Mouse (Mus musculus) layer of hippocampus, adult 8-10 months (tissue): ENCODE measurements around the gene Zfp653. TPM values are rescaled to one million over a fixed set of nuclear protein-coding genes. Genes with fewer than 3 reads are reported as not detected.
A peak's percentile ranks its signal among the peaks of the same experiment; 100 is the strongest.

ENCODE experiments used
- DNase-seq, 2 experiments: peaks; one replicate each; pipeline ENCODE4 v3.0.0; 2022; ENCODE audit warnings: low spot score in 2 of 2
- total RNA-seq, 4 experiments: library from RNA; stranded (reverse); gene quantifications; 2 replicates each; pipeline ENCODE4 v1.2.4; 2022

Zfp653 gene
- total RNA-seq, 4 experiments from 2014 or later: 22.9 to 26.6 (median 23.9) TPM

DNA sequence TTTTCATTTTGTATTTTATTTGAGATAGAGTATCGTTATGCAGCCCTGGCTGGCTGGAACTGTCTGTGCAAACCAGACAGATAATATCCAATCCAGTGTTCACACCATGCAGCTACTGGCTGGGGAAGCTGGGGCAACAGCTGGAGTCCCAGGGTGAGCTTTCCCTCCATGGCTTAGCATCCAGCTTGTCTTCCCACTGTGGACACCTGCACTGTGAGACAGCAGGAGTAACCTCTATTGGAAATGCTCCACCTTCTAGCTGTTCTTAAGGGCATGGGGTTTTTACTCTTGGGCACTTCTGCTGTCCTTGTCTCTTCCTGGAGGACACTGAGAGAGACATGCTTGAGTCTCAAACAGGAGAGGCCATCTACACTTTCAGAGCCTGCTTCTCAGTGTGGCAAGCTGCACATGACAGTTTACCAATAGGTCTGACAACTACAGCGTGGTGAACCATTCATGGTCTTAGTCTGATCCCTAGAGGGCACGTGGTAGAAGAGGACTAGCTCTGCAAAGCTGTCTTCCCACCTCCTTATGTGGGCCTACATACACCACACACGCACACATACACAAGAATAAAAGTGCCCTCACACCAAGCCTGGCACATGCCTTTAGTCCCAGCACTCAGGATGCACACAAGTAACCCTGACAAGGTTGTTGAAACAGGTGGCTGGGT, 1.2 kb downstream of the Zfp653 start:
- no peak for DNase-seq

DNA sequence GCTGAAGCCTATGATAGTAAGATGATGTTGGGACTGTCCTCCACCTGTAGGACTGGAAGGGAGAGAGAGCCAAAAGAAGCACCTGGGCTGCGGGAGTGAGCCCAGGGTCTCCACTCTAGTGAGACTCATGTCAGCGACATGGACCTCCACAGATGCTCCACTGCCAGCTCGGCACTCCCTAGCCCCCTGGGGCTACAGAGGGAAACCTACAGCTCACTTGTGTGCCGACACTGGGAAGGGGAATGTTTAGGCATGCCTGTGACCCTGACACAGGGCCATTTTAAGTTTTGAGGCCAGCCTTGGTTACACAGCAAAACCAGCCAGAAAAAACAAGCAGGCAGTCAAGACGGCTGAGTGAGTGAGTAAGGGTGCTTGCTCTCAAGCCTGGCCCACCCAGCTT, 4.0 kb downstream of the Zfp653 start:
- no peak for DNase-seq

DNA sequence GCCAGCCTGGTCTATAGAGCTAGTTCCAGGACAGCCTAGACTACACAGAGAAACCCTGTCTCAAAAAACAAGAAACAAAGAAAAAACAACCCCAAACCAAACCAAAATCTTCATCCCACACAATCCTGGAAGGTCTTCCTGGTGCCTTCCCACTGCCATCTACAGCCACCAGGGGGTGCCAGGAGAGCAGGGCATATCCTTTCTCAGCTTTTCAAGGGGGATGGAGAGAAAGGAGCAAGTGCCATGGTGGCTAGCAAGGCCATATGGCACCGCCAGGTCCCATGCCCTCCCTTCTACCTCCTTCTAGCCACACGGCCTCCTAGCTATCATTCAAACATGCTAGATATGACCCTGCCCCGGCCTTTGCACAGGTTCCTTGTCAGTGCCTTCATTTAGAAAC, 4.7 kb downstream of the Zfp653 start:
- no peak for DNase-seq

DNA sequence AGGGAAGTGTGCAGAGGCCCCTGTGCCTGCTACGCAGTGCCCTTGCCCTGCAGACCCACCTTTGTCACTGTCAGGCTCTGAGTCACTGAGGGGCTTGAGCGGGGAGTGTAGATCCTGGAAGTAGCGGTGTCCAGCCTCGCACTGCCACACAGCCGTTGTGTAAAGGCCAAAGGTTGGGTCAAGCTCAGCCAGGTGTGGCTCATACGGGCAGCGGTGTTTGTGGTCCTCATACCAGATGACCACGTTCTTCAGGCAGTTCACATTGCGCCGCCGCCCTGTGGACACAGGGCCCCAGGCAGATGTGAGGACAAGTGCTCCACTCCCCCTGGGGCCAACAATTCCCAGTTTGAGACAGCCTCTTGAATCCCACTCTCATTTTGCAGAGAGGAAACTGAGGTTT, 5.5 kb downstream of the Zfp653 start:
- no peak for DNase-seq

DNA sequence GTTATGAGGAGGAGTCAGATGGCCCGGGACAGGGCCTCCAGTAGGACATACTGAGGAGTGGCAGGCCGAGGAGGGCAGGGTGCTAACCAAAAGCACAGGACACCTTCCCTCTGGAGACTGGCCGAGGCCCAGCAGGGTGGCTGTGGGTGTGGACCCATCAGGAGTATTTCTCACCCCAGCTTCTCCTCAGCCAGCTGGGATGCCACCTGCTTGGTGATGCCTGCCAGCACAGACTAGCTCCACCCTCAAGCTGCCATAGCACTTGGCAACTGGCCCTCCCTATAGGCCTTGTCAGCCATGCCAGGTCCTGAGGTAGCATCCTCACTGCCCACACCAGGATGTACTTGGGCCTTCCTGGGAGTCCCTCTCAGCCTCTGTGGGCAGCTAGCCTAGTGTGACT, 6.8 kb downstream of the Zfp653 start:
- peak in 1 of 2 experiments; percentile 55 for DNase-seq

DNA sequence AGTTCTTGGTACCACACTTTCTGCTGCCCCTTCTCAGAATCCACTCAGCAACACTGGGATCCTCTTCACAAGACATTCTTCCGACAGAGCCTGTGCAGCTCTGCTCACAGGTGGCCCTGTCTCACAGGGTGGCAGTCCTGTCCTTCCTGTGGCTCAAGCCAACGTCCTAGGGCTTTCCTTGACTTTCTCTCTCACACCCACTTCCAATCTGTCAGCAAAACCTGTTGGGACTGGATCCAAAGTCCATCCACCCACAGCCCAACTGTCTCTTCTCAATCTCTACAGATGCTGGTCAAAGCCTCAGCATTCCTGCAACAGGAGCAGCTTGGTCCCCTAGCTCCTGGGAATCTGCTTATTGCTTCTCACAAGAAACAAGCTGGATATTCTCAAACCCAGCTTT, 9.8 kb downstream of the Zfp653 start:
- DNase-seq: peak in 1 of 2 experiments; percentile 77

DNA sequence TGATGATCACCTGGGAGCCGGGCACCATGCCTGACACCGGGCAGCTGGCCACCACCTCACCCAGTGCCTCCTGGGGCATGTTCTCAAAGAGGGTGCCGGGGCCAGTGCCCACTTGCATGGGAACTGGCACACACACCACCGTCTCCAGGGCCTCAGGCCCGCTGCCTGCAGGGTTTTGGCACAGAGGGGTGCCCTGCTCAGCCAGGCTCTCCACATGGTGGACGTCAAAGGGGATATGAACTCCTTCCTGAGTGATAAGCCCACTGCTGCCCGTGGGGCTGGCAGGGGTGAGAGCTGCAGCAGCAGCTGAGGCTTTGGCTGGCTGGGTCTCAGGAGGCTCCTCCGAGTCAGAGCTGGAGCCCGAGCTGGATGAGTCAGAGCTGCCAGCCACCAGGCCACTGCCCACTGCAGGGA, 13.2 kb downstream of the Zfp653 start:
- no peak for DNase-seq

DNA sequence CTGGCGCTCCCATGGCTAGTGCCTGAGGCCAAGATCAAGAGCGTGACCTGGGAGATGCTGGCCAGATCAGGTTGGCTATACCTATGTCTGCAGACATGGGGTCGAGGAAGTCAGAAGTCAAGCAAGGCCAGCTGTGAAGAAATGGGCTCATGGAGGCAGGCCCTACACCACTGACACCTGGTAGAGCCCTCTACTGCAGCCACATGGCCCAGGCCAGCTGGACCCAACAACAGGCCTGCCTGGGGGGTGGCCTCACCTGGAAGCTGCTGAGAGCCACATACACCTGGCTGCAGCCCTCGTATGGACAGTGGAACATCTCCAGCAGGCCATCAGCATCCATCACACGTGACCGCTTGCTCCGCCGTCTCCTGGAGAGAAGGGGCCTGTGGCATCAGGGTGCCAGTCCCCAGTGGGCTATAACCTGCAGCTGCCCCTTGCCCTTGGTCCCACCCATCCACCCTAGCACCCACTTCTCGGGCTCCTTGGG, 14.1 kb downstream of the Zfp653 start:
- no peak for DNase-seq

DNA sequence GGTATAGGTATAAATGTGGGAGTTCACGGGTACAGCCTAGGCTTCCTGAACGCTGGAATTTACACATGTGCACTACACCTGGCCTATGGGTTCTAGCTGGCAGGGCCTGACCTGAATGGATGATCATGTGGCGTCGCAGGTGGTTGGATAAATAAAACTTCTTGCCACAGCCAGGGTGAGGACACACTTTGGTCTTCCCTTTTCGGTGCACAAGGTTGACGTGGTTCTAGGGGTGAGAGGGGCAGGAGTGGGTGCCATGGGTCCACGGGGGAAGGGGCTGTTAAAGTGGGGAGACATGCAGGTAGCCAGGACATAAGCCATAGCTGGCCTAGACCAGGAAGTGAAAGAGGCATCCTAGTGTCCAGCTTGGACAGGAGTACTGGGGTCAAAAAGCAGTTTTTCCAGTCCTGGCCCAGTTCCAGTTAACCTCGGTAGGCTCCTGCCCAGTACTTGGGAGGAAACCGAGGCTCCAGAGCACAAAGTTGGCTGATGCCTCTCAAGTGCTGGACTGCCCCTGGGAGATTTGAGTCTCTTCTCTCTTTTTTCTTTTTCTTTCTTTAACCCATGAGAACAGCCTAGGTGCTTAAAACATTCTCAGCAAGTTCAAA, 14.8 kb downstream of the Zfp653 start:
- no peak for DNase-seq

DNA sequence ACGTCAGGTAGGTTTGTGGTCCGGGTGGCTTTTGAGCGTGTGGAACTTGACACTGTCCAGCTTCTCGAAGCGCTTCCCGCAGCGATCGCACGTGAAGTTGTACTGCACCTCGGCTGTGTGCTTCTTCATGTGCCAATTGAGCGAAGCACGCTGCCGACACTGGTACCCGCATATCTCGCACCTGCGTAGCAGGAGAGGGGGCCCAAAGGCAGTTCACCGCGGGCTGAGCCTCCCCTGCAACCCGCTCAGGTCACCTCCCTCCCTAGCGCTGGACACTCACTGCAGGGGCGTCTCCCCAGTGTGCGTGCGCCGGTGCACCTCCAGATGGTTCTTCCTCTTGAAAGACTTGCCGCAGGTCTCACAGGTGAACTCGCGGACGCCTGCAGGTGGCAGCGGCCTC, 15.5 kb downstream of the Zfp653 start:
- DNase-seq: no peak

DNA sequence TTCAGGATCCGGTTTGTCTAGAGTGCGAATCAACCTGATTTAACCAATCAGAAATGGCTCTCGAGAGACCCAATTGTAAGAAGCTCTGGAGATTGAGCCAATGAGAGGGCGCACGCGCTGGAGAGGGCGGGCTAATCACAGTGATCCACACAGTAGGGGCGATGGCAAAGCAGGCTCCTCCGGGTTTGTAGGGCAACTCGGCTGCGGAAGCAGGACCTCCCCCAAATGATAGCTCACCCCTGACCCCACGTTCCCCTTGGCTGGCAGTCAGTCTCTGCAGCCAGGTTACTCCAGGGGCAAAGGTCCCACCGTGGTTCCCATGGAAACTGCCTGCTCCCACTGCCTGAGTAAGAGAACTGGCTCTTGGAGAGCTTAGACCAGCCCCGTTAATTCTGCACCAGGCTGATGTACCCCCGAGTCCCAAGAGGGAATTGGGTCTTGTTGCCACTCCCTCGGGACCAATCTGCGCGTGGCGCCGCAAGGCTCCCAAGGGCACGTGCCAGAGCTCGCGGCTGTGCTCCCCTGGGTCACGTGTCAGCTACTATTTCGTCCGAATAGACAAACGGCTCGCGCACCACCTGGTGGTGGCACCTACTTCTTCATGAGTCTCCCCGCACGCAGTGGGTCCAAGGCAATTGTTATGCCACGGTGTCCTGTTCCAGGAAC, 16.6 kb downstream of the Zfp653 start:
- peak; percentile 85 to 86 for DNase-seq

DNA sequence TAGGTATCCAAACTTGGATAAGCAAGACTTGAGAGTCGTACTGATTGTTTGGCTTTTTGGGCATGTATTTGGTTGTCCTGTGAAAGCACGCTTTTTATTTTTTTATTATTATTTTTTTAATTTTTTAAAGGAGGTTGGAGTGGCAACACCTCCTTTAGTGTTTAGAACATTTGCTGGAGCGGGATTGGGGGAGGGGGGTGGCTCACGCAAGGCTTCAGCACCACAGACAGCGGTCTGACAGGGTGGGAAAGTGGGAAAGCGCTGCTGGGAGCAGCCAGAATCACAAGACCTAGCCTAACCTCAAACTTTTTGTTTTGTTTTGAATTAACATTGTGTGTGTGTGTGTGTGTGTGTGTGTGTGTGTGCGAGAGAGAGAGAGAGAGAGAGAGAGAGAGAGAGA, 17.5 kb downstream of the Zfp653 start:
- DNase-seq: no peak

DNA sequence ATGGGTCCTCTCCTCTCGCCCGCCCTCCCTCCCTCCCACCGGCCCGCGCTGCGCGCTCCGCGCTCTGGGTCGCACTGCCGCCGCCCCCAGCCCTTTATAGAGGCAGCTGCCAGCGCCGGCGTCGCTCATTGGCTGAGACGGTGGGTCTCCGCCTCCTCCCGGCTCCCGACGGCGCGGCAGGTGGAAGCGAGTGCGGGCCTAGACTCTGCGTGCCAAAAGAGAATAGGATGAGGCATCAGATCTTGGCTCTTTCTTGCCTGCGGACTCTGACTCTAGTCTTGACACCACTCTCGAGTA, 19.3 kb downstream of the Zfp653 start, which contains the start of gene Elavl3:
Gene Elavl3, minus strand, starts transcription at position 66 of the 297 bp plus-strand sequence.
- DNase-seq: peak; percentile 77 to 78

DNA sequence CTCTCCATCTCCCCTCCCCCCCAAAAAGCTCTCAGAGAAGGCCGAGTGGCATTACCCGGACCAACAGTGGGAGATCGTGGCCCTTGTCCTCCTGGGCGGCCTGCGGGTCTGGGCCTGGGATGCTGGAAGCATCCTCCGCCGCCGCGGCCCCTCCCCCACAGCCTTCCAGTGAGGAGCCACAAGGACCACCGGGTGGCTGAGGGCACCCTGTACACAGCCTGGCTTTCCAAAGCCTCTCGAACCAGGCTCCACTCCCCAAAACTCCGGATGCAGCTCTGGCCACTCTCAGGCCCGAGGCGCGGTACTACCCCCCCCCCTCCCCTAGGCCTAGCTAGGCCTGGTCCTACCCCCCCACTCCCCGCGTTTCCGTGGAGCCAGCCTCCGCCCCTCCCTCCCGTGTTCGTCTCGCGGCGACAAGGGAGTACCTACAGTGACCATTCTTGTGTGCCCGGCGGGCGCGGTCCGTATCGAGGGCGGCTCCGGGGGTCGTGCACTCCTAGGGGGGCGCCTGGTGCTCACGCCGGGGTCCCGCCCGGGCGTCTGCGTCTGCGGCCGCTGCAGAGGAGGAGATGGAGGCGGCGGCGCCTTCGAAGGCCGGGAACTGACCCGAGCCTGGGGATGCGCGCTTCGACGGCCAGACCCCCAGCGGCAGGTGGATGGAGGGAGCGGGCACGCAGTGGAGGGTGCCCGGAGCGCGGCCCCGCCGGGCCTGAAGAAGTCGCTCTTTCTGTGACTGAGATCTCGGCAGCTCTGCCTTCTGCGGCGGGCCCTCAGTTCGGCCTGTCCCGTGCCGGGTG, 19.8 kb downstream of the Zfp653 start:
- DNase-seq: no peak

DNA sequence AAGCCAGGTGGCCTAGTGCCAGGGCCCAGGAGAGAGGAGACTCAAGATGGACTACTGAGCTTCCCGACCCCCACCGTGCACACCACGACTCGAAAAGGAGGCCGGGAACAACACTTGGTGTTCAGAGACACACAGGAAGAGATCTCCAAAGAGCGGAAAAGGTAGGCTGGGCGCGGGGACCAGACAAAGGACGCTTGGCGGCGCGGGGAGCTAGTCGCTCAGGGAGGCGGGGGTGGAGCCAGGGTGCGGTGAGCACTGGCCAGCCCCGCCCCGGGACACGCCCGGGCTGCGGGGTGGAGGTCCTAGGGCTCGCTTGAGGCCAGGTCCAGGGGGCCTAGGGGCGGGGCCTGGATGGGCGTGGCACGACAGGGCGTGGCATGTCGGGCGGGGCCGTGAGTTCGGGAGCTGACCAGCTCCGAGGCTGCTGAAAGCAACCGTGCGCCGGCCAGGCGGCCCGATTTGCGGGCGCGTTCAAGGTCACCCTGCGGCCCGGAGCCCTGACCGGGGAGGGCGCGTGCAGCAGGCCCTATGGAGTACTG, 20.8 kb downstream of the Zfp653 start:
- DNase-seq: peak in 1 of 2 experiments; percentile 59

DNA sequence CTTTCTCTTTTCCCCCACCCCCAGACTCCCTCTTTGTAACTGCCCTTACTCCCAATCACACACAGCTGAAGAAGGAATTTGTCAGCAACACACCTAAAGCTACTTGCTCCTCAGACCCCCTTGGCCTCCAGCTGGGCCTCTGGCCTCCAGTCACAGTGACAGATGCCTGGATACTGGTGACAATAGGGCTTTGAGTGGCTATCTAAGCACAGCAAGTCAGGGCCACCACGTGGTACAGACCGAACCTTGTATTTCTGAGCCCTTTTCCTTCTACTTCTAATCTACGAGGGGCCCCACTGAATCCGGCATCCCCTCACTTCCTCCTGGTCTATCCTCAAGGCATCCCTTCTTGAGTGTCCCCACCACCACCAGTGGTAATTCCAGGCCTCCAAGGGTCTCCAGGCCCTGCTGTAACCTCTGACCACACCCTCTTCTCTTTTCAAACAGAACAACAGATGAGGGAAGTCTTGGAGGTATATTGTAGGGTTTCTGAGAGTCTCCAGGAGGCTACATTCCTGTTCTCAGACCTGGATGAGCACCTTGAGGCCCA, 21.4 kb downstream of the Zfp653 start:
- no peak for DNase-seq

DNA sequence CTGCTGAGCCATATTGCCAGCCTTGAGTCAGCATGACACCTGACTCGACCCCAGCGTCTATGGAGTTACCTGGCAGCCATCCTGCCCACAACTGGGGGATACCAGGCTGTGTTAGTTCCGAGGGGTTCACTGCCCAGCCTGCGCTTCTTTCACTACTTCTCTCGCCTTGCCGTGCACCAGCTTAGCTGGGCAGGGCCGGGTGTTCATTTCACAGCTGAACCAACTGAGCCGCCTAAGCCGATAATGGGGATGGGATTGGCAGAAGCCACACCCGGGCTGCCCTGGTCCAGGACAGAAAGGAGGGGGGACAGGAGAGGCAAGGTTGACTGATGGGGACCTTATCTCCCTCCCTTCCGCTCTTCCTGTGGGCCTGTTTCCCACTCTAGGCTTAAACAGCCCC, 21.9 kb downstream of the Zfp653 start:
- DNase-seq: no peak

DNA sequence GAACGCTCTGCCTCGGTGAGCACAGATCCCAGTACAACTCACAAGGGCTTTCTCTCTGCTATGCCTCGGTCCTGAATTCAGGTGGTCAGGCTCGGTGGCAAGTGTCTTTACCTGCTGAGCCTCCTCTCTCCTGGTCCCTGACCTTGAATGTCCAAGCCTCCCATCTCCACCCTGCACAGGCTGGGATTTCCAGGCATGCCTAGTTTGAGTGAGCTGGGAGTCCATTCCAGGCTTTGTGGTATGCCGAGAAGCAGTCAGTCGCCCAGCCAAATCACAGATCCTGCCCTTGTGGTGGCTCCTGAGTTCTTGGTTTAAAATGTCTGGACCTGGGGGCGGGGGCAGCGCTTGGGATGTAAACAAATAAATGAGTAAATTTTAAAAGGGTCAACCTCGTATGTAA, 23.8 kb downstream of the Zfp653 start:
- DNase-seq: no peak

DNA sequence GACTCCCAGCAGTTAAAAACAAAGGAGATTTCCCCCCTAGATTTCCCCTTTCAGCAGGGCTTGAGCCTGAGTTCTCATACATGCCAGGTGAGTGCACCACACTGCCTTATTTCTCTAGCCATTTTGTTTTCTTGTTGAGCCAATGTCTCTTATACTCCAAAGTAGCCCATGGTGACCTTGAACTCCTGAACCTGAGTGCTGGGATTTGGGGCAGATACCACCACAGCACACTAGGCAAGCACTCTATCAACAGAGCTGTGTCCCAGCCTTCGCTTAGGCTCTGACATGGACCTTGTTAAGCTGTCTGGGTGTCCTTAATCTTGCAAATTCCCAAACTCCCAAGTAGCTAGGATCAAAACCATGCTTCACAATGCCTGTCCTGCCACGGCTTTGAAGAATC, 29.3 kb downstream of the Zfp653 start:
- no peak for DNase-seq

DNA sequence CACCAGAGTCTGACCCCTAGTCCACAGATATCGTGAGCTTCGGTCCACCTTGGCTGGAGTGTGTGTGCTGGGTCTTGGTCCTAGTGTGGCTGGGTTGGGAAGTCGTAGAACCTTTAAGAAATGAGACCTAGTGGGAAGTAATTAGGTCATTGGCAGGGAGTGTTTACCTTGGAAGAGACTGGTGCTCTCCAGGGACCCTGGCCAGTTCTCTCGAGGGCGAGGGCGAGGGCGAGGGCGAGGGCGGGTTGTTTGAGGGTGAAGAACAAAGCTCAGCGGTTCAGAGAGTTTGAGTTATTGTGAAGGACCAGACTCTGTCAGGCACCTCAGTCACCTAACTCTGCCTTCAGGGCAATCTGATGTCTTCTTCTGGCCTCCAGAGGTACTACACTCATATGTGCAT, 33.4 kb downstream of the Zfp653 start:
- no peak for DNase-seq

DNA sequence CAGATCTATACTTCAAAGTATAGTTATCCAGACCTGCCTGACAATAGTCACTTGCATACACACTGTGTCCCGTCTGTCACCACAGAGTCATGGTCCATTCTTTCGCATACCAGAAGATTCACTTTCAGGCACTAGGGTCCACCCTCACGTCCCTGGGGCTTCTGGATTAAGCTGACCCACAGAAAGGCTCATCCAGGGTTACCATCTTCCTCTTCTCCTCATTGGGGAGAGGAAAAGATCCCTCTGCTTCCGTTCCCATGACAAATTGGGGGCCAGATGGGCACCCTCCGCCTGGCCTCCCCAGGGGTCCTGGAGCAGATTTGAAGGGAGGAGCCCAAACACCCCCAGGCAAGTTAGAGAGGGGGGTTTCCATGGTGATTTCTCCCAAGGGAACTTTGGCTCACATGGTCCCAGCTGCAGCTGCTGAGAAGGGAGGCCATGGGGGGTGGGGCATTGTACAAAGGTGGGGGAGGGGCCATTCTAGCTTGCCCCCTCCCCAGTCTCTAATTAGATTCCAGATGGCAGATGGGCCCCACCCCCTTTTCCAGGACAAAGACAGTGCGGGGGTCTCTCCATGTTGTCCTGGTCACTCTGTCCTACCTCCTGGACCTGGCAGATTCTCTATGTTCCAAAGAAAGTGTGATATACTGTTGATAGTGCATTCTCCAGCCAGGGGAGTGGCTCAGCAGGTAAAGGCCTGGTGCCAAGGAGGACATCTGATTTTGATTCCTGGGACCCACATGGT, 35.7 kb downstream of the Zfp653 start:
- DNase-seq: no peak
